Mouse (Mus musculus): ENCODE measurements around the gene Wdr20rt.
"Not testable (repeated sequence)": the region's sequence is repeated elsewhere in the genome, so short reads cannot be mapped to it uniquely, and the experiment has no call there.

Gene Wdr20rt

DNA sequence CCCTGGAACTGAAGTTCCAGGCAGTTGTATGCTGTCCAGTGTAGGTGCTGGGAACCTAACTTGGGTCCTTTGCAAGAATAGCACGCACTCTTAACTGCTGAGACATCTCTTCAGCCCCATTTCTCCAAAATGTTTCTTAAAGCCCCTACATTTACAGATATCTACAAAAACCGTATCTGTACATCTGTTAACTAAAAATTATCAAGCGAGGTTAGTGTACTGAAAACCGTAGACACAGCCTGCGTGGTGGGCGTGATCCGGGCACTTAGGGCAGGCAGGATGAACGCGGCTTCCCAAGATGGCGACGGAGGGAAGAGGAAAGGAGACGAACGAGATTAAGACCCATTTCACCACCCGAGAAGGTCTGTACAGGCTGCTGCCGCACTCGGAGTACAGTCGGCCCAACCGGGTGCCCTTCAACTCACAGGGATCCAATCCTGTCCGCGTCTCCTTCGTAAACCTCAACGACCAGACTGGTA lies at the start of gene Wdr20rt:
Gene Wdr20rt, plus strand, starts transcription at position 51 of the 479 bp plus-strand sequence.
- in situ Hi-C loops (cut with MboI, MseI) = no loop called here

DNA sequence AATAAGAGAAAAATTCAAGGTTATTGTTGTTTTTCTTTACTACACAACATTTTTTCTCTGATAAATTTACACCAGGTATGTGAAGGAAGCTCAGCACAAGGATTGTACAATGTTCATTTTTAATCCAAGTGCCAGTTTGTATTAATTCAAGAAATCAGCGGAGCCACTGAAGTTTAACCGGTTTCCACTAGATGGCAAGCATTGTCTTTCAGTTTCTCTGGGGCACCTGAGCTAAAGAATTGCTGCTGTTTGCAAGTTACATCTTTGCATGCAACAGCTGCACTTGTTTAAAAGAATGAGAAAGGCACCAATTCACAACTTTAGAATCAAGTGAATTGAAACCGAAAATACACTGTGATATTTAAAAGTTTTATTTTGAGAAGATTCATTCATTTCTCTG lies 38.0 kb upstream of the Wdr20rt start:
- in situ Hi-C loops (cut with MboI, MseI) = no loop called here

DNA sequence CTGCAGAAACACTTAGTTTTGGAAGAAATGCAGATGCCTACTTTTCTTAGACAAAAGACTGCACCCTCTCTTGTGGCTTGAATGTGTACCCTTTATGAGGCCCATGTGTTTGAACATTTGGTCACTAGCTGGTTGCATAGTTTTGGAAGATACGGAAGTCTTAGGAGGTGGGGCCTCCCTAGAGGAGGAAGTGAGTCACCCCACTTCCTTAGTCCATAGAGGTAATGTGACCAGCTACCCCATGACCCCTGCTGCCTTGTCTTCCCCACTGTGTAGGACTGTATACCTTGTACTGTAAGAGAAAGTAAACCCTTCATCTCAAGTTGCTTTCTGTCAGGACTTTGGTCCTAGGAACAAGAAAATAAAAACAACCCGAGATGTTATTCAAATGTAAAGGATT lies 36.1 kb upstream of the Wdr20rt start:
- in situ Hi-C loops (cut with MboI, MseI) = no loop called here

DNA sequence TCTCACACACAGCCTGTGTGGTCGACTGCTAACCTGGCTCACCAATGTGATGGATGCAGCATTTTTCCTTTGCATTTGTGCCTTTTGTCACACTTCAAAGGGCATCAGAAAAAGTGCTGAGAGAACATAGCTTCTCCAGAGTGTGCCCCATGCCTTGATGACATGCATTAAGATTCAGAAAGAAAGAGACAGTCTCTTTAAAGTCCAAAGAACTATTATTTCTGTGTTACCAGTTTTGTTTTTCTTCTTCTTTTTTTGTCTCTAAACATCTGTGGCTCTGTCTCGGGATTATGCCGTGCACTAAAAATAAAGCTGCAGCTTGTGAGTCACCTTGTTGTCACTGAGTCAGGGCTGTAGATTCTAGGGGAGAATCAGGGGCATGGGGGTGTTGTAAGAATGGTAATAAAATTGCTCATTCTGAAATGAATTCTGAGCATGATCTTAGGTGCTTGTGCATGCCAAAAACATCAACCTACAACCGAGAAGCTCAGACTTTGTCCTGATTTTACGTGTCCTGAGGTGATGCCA lies 31.2 kb upstream of the Wdr20rt start:
- in situ Hi-C loops (cut with MboI, MseI) = no loop called here

DNA sequence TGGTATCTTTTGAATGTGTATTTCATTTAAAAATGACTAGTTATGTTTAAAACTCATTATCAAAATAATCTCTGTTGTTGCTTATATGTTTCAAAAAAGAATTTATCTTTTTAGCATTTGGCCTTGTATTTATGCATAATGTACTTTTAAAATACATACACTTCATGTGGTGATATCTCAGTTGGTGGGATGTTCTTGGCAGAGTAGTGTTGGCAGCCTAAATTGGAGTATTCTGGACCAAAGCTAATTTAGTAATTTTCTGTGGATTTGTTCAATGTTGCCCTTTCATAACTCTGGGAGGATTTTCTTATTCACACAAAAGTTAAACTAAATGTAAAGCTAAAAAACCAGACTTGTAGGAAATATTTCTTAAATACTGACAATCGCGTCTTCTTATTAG lies 23.5 kb upstream of the Wdr20rt start:
- in situ Hi-C loops (cut with MboI, MseI) = no loop called here

DNA sequence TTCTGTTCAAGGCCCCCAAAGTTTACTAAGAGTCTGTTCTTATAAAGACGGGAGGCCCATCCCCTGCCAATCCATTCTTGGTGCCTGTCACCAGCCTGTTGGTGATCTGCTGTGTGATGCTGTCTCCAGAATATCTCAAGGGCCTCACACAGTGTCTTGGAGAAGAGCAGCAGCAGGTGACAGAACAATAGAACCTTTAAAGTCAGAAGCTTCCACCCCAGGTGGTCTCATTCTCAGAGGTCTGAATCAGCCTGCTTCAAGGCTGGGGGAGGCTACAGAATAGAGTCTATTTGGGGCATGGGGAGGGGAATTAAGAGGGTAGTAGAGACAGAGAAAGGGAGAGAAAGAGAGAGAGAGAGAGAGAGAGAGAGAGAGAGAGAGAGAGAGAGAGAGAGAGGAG lies 18.9 kb upstream of the Wdr20rt start:
- in situ Hi-C loops (cut with MboI, MseI) = no loop called here

DNA sequence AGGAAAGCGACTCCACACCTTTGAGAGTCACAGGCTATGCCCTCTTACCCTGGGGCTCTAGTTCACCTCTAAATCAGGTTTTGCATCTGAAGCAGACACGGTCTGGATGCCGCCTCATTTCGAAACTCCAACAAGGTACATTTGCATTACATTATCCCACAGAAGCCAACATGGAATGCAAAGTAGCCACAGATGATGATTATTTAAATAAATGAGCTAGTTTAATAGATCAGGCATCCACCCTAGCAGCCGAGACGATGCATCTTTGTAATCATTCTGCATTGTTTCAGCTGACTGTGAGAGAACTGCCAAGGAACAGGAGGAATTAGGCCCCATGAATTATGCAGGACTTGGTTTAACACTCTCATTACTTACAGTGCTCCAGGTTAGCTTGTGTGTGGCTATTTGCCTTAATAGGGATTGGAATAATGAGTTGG lies 8.9 kb upstream of the Wdr20rt start:
- in situ Hi-C loops (cut with MboI, MseI) = no loop called here

DNA sequence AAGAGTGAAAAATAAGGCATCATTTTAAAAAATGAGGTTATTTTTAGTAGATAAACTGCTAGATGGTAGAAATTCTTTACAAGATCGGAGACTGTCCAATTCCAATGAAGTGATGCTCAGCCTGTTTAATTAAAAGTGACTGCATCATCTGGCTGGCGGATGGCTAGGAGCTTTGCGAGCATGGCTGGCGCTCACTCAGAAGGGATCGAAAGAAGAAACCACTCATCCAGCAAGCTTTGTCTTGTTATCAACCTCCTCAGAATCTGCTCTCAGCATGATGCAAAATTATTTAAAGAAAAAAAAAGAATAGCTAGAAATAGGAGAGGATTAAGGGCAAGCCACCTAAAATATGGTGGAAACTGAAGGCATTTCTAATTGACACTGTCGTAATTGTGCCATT lies 3.3 kb downstream of the Wdr20rt start:
- in situ Hi-C loops (cut with MboI, MseI) = no loop called here

DNA sequence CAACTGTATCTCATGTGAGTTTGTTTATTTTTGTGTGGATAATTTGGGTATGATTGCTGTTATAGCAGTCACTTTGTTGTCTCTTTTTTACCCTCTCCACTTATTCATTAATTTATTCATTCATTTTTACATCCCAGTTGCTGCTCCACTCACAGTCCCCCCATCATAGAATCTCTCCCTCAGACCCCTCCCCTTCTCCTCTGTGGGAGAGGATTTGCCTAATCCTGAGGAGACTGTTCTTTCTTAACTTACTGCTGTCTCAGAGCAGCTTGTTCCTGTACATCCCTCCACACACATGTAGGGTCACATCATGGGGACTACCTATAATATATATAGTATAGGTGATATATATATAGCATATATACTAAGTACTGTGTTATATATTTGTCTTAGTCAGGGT lies 3.7 kb downstream of the Wdr20rt start:
- in situ Hi-C loops (cut with MboI, MseI) = no loop called here

DNA sequence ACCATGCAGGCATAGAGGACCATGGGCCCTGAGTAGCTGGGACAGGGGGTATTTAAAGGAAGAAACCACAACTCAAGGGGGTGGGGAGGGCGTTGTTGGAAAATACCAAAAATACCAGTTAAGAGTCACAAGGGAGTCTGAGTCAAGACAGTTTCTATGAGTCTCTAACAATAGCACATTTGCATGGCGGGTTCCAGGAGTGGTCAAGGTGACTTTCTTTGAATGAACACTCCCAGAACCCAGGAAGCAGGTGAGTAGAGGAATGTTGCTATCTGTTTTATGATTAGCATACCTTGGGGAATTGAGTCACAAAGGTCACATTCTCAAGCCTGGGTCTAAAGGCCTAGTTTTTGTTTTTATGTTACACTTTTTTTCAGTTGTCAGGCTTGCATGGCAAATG lies 7.5 kb downstream of the Wdr20rt start:
- in situ Hi-C loops (cut with MboI, MseI) = not testable (repeated sequence)

DNA sequence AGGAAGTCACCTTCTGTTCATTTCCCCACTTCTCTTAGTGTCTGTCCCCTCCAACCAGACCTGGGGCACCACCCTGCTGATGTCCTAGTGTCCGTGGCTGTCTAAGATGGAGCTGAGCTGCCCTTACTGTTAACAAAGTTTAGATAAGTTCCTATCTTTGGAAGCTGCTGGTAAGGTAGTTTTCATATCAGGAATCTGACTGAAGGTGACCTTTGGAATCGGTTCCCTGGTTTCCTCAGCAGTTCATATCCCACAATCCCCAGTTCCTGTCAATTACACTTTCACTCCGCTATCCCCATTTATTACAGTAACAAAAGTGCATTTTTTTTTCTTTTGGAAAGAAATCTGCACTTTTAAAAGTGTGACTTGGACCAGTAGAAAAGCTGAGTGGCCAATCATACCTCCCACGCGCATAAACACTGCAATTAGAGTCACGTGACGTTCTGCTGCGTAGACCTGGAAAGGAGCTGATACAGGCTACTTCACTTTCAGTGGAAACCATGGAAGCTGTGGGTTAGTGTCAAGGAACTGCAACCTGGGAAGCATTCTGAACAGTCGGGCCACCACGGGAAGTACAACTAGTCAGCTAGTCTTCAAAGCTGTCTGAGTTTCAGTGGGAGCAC lies 24.9 kb downstream of the Wdr20rt start:
- in situ Hi-C loops (cut with MboI, MseI) = no loop called here

DNA sequence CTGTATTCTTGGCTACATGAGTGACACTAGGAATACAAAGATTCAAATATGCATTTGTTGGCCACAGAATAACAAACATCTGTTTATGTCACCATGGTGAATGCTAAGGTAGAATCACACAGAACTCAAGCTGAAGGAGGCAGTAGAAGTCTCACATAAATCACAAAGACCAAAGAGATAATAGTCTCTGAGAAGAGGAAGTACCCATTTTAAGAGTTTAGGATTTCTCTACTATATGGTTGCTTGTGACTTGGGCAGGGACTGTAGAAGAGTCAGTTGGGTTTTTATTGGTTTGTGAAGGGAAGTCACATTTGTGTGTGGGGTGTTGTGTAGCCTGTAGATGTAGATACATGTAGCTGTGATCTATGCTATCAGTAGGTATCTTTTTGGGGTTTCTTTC lies 31.6 kb downstream of the Wdr20rt start:
- in situ Hi-C loops (cut with MboI, MseI) = no loop called here

DNA sequence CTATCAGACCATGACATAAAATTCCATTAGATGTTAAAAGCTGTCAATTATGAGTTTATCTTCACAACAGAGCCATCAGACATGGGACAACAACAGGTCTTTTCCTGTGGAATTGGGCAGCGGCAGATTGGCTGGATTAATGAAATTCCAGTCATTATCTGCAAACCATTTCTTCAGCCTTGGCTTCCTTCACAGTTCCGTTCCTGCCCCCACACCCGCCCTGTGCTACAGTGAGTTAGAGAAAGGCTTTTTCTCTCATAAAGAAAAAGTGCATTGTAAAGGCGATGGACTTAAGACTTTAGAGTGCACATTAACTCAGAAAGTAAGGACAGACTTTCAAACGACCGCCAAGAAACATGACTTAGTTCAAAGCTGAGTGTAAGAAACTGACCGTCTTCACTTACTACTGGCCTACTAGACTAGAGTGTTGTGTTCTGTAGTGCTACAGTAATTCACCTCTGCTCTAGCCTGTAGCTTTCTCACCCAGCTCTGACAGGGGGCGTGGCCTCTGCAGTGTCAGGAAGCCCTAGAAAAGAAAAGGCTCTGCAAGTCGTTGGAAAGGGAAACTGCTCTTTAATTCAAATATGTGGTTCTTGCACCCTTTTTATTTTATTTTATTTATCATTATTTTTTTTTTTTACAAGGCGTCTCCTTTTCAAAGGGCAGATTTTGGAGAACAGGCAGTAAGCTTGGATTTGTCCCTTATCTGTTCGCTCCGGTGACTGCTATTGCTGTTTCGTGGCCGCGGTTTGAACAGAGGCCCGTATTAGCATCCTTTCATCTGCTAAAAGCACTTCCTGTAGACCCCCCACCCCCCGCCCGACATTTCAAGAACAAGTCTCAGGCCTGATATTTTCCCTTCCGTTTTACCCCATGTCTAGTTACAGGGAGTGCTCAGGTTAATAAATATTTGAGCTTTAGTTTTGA lies 33.2 kb downstream of the Wdr20rt start:
- in situ Hi-C loops (cut with MboI, MseI) = no loop called here

DNA sequence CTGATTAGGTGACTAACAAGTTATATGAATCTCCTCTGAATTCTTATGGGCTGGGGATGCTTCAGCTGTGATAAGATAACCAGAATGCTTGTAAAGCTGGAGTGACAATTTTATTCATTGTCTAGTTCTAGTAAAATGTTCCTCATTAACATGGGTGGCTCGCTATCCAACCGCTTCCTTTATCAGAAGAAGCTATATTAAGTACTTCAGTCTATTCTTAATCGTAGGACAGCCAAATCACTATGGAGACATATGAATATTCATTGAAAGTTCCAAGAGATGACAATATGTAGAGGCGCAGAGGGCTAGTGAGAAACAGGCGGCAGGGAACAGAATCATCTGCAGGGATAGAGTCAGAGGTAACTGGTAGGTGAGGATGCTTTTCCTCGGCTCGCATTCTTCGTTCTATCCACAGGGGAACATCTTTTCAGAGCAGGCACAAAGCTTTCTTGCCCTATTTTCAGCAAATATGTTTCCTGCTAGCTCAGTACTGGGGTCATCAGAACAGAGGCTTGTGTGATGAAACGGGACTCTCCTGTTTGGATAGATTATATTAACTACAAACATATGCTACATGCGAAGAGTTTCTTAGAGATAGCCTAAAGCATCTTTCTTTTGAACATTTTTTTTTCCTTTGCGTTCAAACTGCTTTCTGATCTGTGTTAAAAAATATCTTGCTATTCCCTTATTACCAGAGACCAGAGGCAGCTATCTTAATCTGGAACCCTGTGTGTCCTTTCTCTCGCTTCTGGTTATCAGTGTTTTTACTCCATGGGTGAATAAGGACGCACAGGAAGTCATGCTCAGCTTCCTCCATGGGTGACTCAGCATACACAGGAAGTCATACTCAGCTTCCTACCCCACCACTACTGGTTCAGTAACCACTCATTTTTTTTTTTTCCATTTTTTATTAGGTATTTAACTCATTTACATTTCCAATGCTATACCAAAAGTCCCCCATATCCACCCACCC lies 34.1 kb downstream of the Wdr20rt start:
- in situ Hi-C loops (cut with MboI, MseI) = no loop called here

DNA sequence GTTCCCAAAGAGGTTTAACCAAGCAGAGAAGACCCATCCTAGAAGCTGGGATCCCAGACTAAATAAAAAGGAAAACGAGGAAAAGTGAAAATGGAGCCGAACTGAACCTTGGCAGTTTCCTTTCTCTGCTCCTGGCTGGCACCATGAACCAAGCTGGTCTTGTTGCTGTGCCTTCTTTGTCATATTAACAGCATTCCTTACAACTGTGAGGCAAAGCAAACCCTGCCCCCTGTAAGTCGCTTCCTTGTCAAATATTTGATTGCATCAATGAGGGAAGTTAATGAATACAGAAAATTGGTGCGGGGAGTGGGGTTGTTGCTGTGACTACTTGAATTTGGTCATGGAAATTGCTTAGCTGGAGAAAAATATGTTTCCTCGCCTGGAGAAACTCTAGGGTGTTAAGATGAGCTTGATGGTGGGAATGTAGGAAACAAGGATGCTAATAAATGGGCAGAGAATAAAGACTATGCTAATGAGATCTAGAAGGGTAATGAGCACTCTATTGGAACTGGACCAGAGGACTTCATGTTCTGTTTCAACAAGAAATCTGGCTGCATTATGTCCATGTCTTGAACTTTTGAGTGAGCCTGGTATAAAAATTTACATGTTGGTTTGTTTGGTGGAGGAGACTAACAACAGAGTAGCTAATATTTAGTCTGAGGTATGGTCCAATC lies 43.1 kb downstream of the Wdr20rt start:
- in situ Hi-C loops (cut with MboI, MseI) = no loop called here

DNA sequence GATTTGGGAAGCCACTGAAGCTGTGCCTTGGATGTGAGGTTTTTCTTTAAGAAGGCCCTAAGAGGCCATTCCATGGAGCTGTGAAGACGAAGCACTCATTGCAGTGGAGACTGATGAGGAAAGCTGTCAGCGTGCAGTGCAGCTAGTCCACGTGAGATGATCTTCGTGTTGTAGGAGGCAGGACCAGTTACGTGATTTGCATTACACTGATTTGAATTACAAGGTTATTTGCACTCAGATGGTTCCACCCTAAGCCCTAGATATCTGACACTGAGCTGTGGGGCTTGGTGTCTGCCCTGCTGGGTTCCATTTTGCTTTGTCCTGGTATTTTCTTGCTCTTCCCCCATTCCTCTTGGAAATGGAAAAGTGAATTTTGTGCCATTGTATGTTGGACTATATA lies 44.1 kb downstream of the Wdr20rt start:
- in situ Hi-C loops (cut with MboI, MseI) = no loop called here

DNA sequence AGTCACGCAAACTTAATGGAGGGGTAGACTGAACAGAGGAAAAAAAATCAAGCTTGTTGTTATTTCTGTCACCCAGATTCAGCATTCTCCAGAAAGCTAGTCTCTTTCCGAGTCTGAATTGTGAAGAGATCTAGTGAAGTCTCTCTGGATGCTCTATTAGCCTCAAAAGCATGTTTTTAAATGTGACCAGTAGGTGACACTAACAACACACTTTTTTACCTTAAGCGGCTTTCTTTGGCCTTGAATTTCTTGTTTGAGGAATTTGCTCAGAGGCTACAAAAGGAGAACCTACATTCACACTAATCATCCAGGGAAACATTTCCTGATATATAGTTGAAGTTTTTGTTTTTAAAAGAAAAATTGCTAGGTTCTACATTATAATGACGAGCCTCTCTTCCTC lies 48.5 kb downstream of the Wdr20rt start:
- in situ Hi-C loops (cut with MboI, MseI) = no loop called here
